Mouse (Mus musculus): Measurements from ENCODE around the gene Rex1bd. TPM values are rescaled to one million over a fixed set of nuclear protein-coding genes. Genes with fewer than 3 reads are reported as not detected.

Gene Rex1bd
- polyA plus RNA-seq, 1 experiment from 2014 or later: 199 TPM

DNA sequence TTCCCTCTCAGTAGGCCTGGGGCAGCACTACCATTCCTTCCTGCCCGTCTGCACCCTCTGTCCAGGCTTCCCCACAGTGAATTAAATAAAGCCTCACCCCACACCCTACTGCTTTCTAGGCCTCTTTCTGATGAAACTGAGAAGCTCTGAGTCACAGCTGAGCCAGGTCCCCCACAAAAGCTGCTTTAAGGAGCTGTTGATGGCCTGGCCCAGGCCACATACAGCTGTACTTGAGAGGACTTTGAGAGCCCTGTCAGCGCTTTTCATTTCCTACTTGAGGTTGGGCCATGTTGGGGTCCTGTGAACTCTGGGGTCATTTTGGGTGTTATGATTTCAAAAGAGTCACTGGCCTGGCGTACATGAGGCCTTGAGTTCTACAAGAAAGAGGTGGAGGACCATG lies 28.7 kb upstream of the Rex1bd start:
- Histone ChIP-seq H3K4me1 (ENCODE audit: control insufficient read depth, insufficient read depth, low read length) (peaks cover 2% of the 10 kb centered on the region), H3K4me3 (ENCODE audit: low read depth, low read length) (no peak overlapping the region), H3K27me3 (replicated peaks; ENCODE audit: control insufficient read depth, insufficient read depth, low read length) (no peaks in the 10 kb centered on the region), H3K36me3 (ENCODE audit: control insufficient read depth, insufficient read depth, low read length) (peaks cover 66% of the 10 kb centered on the region), H3K4me2 (ENCODE audit: low read length) (no peak overlapping the region), H3K27ac (ENCODE audit: low read depth, low read length) (no peak overlapping the region), H3K9ac (ENCODE audit: low read length) (no peak overlapping the region), H3K9me3 (replicated peaks; ENCODE audit: control insufficient read depth, low read length) (no peaks in the 10 kb centered on the region)
- ATAC-seq: no peak
- whole genome bisulfite sequencing: 88% methylated on average over 3 of the region's 3 CpGs
- no peak for DNase-seq (ENCODE audit: low spot score)

DNA sequence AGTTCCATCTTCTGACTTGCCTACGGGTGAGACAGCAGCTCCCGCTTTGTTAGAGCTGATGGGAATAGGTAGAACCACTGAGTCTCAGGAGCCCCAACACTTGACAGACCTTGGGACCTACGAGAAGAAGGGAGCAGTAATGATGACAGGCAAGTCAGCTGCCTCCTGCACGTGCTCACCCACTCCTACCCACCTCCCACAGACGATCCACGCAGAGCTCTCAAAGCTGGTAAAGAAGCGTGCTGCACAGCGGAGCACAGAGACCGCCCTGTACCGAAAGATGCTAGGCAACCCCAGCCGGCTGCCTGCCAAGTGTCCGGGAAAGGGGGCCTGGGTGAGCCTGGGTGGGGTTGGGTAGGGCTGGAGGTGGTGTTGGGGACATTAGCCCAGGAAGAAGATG lies 27.7 kb upstream of the Rex1bd start:
- 90% methylated on average over 12 of the region's 12 CpGs for WGBS
- no peak overlapping the region for H3K4me2 ChIP-seq (ENCODE audit: low read length)
- ATAC-seq: no peak
- H3K36me3 ChIP-seq (ENCODE audit: control insufficient read depth, insufficient read depth, low read length): peaks cover 75% of the 10 kb centered on the region
- no peak overlapping the region for H3K4me3 ChIP-seq (ENCODE audit: low read depth, low read length)
- no peaks in the 10 kb centered on the region for H3K9me3 ChIP-seq (replicated peaks; ENCODE audit: control insufficient read depth, low read length)
- H3K27ac ChIP-seq (ENCODE audit: low read depth, low read length): no peak overlapping the region
- H3K9ac ChIP-seq (ENCODE audit: low read length): no peak overlapping the region
- no peaks in the 10 kb centered on the region; the same call in none of the 2 replicates for H3K4me1 ChIP-seq (ENCODE audit: control insufficient read depth, insufficient read depth, low read length)
- H3K27me3 ChIP-seq (replicated peaks; ENCODE audit: control insufficient read depth, insufficient read depth, low read length): no peaks in the 10 kb centered on the region
- DNase-seq (ENCODE audit: low spot score): no peak

GRCm38 (mm10) chr8:70530314-70530713 lies 23.8 kb upstream of the Rex1bd start:
- ATAC-seq (no peak), DNase-seq (ENCODE audit: low spot score) (no peak)
- H3K27ac ChIP-seq (ENCODE audit: low read depth, low read length): no peak overlapping the region
- peaks cover 6% of the 10 kb centered on the region for H3K4me1 ChIP-seq (ENCODE audit: control insufficient read depth, insufficient read depth, low read length)
- H3K9me3 ChIP-seq (replicated peaks; ENCODE audit: control insufficient read depth, low read length): no peaks in the 10 kb centered on the region
- 92% methylated on average over 2 of the region's 2 CpGs for WGBS
- no peak overlapping the region for H3K4me2 ChIP-seq (ENCODE audit: low read length)
- H3K27me3 ChIP-seq (replicated peaks; ENCODE audit: control insufficient read depth, insufficient read depth, low read length): no peaks in the 10 kb centered on the region
- H3K4me3 ChIP-seq (ENCODE audit: low read depth, low read length): no peak overlapping the region
- H3K9ac ChIP-seq (ENCODE audit: low read length): no peak overlapping the region; the same call in 1 of the 2 replicates
- peaks cover 56% of the 10 kb centered on the region for H3K36me3 ChIP-seq (ENCODE audit: control insufficient read depth, insufficient read depth, low read length)

DNA sequence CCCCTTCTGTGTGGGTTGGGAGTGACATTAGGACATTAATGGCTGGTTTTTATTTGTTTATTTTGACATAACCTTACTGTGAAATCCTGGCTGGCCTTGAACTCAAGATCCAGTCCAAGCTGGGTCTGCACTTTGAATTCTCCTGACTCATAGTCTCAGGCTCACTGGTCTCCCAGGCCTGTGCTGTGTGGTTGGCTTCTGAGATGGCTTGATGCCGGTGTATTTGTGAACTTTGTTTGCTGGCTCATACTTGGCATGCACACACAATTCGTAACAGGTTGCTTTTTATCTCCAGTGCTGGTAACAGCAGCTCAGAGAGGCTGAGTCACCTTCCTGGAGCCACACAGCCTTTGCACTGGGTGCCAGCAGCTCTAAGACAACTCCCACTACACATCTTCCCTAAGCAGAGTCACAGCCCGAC lies 23.2 kb upstream of the Rex1bd start:
- Histone ChIP-seq H3K27ac (ENCODE audit: low read depth, low read length) (no peak overlapping the region), H3K4me2 (ENCODE audit: low read length) (no peak overlapping the region), H3K27me3 (replicated peaks; ENCODE audit: control insufficient read depth, insufficient read depth, low read length) (no peaks in the 10 kb centered on the region), H3K36me3 (ENCODE audit: control insufficient read depth, insufficient read depth, low read length) (peaks cover 51% of the 10 kb centered on the region), H3K4me1 (ENCODE audit: control insufficient read depth, insufficient read depth, low read length) (peaks cover 6% of the 10 kb centered on the region), H3K4me3 (ENCODE audit: low read depth, low read length) (no peak overlapping the region), H3K9me3 (replicated peaks; ENCODE audit: control insufficient read depth, low read length) (no peaks in the 10 kb centered on the region), H3K9ac (ENCODE audit: low read length) (no peak overlapping the region; the same call in 1 of the 2 replicates)
- WGBS: 95% methylated on average over 3 of the region's 3 CpGs
- no peak for ATAC-seq
- no peak for DNase-seq (ENCODE audit: low spot score)

- H3K4me1 ChIP-seq (ENCODE audit: control insufficient read depth, insufficient read depth, low read length): peaks cover 6% of the 10 kb centered on the region
- no peak for DNase-seq (ENCODE audit: low spot score)
- H3K4me3 ChIP-seq (ENCODE audit: low read depth, low read length): no peak overlapping the region
- H3K9me3 ChIP-seq (replicated peaks; ENCODE audit: control insufficient read depth, low read length): no peaks in the 10 kb centered on the region
- no peak overlapping the region for H3K9ac ChIP-seq (ENCODE audit: low read length)
- no peaks in the 10 kb centered on the region for H3K27me3 ChIP-seq (replicated peaks; ENCODE audit: control insufficient read depth, insufficient read depth, low read length)
- no peak for ATAC-seq
- WGBS: 90% methylated on average over 5 of the region's 5 CpGs
- H3K4me2 ChIP-seq (ENCODE audit: low read length): no peak overlapping the region
- peaks cover 46% of the 10 kb centered on the region for H3K36me3 ChIP-seq (ENCODE audit: control insufficient read depth, insufficient read depth, low read length)
- no peak overlapping the region for H3K27ac ChIP-seq (ENCODE audit: low read depth, low read length)
These were observed 22.7 kb upstream of the Rex1bd start for GRCm38 (mm10) chr8:70529299-70529698.

DNA sequence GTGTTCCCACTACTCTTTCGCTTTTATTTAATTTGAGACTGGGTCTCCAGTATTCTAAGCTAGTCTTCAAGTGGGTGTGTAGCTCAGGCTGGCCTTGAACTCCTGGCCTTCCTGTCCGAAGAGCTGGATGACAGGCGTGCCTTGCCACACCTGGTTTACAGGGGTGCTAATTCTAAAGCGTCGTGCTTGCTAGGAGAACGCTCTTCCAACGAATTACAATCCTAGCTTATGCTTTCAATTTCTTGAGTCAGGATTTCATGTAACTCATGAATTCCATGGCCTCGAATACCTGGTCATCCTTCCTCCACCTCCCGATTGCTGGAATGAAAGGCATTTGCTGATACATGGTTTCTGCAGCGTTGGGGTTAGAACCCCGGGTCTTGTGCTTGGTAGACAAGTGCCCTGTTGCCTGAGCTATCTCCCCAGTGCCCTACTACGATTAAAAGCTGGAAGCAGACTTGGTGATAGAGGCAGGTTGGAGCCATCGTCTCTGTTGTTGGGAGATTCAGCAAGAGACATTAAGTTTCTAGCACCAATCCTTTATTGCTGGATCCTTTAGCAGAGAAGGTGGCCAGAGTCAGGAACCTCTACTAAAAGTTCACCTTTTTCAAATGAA lies 21.7 kb upstream of the Rex1bd start:
- no peak for DNase-seq (ENCODE audit: low spot score)
- Histone ChIP-seq H3K27me3 (replicated peaks; ENCODE audit: control insufficient read depth, insufficient read depth, low read length) (no peaks in the 10 kb centered on the region), H3K4me2 (ENCODE audit: low read length) (peak overlapping the region; percentile 88), H3K9me3 (replicated peaks; ENCODE audit: control insufficient read depth, low read length) (no peaks in the 10 kb centered on the region), H3K9ac (ENCODE audit: low read length) (peak overlapping the region; percentile 95), H3K36me3 (ENCODE audit: control insufficient read depth, insufficient read depth, low read length) (peaks cover 37% of the 10 kb centered on the region), H3K27ac (ENCODE audit: low read depth, low read length) (peak overlapping the region; percentile 82), H3K4me1 (ENCODE audit: control insufficient read depth, insufficient read depth, low read length) (peaks cover 8% of the 10 kb centered on the region), H3K4me3 (ENCODE audit: low read depth, low read length) (peak overlapping the region; percentile 82)
- 35% methylated on average over 13 of the region's 13 CpGs for WGBS
- ATAC-seq: no peak

DNA sequence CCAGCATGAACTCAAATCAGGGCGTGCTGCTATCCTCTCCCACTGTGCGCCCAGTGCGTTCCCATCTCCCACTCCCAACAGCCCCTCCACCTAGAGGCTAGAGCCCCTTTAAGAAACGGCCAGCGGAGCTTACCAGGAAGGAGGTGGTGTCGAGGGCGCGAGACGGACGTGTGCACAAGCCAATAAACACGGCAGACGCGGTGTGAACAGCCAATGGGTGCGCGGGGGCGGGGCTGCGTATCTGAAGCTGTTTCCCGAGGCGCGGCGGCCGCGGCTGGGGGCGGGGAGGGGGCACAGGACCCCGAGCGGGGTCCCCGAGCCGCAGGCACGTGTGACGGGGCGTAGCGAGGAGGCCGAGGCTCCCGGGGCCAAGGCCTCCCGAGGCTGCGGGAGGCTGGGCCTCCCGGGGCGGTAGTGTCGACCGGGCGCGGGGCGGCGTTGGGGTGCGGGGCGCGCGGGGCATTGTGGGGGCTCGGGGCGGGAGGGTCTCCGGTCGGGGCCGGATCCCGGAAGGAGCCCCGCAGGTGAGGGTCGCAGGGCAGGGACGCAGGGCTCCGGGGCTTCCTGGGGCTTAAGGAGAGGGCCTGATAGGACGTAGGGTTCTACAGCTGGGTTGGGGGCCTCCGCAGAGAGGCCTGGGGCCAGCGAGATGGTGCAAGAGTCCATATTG lies 21.1 kb upstream of the Rex1bd start, which contains the start of the genes Fkbp8 and Kxd1:
Gene Fkbp8 (plus strand): TSS at position 213 of the 670 bp plus-strand sequence.
Gene Kxd1 (minus strand): TSS at position 445 of the 670 bp plus-strand sequence.
- peak within 1 kb of the TSS; percentile 82 for H3K4me3 ChIP-seq (ENCODE audit: low read depth, low read length)
- peak within 1 kb of the TSS; percentile 88 for H3K4me2 ChIP-seq (ENCODE audit: low read length)
- DNase-seq (ENCODE audit: low spot score): peak; percentile 98
- WGBS: under 1% methylated on average over 59 of the region's 61 CpGs
- peaks cover 33% of the 10 kb centered on the region for H3K36me3 ChIP-seq (ENCODE audit: control insufficient read depth, insufficient read depth, low read length)
- H3K4me1 ChIP-seq (ENCODE audit: control insufficient read depth, insufficient read depth, low read length): peaks cover 9% of the 10 kb centered on the region
- no peaks in the 10 kb centered on the region for H3K27me3 ChIP-seq (replicated peaks; ENCODE audit: control insufficient read depth, insufficient read depth, low read length)
- H3K27ac ChIP-seq (ENCODE audit: low read depth, low read length): peak within 1 kb of the TSS; percentile 82
- peak; percentile 94 for ATAC-seq
- H3K9me3 ChIP-seq (replicated peaks; ENCODE audit: control insufficient read depth, low read length): no peaks in the 10 kb centered on the region
- H3K9ac ChIP-seq (ENCODE audit: low read length): peak within 1 kb of the TSS; percentile 95

- H3K4me1 ChIP-seq (ENCODE audit: control insufficient read depth, insufficient read depth, low read length): peaks cover 12% of the 10 kb centered on the region
- ATAC-seq: no peak
- H3K36me3 ChIP-seq (ENCODE audit: control insufficient read depth, insufficient read depth, low read length): peaks cover 27% of the 10 kb centered on the region
- WGBS: 2% methylated on average over 8 of the region's 8 CpGs
- peak overlapping the region; percentile 95 for H3K9ac ChIP-seq (ENCODE audit: low read length)
- H3K27me3 ChIP-seq (replicated peaks; ENCODE audit: control insufficient read depth, insufficient read depth, low read length): no peaks in the 10 kb centered on the region
- H3K4me2 ChIP-seq (ENCODE audit: low read length): peak overlapping the region; percentile 88
- no peaks in the 10 kb centered on the region for H3K9me3 ChIP-seq (replicated peaks; ENCODE audit: control insufficient read depth, low read length)
- H3K4me3 ChIP-seq (ENCODE audit: low read depth, low read length): peak overlapping the region; percentile 82
- H3K27ac ChIP-seq (ENCODE audit: low read depth, low read length): peak overlapping the region; percentile 82
- DNase-seq (ENCODE audit: low spot score): no peak
These were observed 20.6 kb upstream of the Rex1bd start for GRCm38 (mm10) chr8:70527111-70527511.

Data from forebrain, embryonic 14.5 days (tissue).